Mouse (Mus musculus) layer of hippocampus, adult 6 months (tissue): Measurements from ENCODE around the gene Mtmr14. TPM values are rescaled to one million over a fixed set of nuclear protein-coding genes. Genes with fewer than 3 reads are reported as not detected.

Experiments used
- long read RNA-seq, 2 experiments: library from polyadenylated mRNA; unstranded; transcript quantifications; one replicate each; pipeline ENCODE4 v2.0.0; 2019 to 2020
- polyA plus RNA-seq: library from polyadenylated mRNA; unstranded; fragments of <200 nt; fragmentation: Nextera tagmentation; gene quantifications from 2 replicates; pipeline ENCODE4 v1.2.3, GENCODE M21; 2021

The Mtmr14 gene
- 12.2 and 14.1 TPM in 2 replicates for polyA plus RNA-seq
- long read RNA-seq, experiment 1, transcript Mtmr14-201 (19 exons, 2,676 nt) = major isoform, 17 of 29 reads
- long read RNA-seq, experiment 1, partial matches to known transcripts = 1 of 29 reads
- long read RNA-seq, experiment 1, other reads (novel, unspliced or antisense) = 11 of 29 reads
- long read RNA-seq, experiment 2, transcript Mtmr14-201 (19 exons, 2,676 nt) = major isoform, 53 of 100 reads
- long read RNA-seq, experiment 2, partial matches to known transcripts = 4 of 100 reads
- long read RNA-seq, experiment 2, other reads (novel, unspliced or antisense) = 42 of 100 reads

DNA sequence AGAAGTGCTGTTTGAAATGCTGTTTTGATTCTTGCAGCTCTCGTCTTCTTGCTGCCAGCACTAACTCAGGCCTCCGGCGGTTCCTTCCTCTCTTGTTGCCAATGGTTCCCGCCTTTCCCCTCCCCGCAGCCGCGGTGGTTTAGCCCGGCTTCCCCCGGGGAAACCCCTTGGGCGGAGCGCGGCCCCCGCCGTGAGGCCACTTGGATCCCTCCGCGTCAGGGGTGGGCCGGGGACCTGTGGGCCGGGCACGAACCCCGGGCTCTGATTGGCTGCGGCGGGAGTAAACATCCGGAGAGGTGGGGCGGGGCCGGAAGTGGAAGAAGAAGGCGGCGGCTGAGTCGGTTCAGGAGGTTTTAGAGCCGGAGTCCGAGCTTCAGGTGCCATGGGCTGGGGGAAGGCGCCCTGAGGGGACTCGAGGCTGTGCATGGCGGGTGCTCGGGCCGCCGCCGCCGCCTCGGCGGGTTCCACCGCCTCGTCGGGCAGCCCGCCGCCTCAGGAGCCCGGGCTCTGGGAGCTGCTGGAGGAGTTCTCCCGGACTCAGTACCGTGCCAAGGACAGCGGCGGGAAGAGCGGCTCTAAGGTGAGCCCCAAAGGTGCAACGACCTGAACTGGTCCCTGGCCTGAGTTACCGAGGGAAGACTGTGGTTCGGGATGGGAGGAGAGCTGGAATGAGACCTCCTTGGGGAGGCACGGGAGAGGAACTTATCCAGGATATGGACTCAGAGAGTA, at the start of gene Mtmr14:
Gene Mtmr14, plus strand, starts transcription at position 302 of the 729 bp plus-strand sequence.

DNA sequence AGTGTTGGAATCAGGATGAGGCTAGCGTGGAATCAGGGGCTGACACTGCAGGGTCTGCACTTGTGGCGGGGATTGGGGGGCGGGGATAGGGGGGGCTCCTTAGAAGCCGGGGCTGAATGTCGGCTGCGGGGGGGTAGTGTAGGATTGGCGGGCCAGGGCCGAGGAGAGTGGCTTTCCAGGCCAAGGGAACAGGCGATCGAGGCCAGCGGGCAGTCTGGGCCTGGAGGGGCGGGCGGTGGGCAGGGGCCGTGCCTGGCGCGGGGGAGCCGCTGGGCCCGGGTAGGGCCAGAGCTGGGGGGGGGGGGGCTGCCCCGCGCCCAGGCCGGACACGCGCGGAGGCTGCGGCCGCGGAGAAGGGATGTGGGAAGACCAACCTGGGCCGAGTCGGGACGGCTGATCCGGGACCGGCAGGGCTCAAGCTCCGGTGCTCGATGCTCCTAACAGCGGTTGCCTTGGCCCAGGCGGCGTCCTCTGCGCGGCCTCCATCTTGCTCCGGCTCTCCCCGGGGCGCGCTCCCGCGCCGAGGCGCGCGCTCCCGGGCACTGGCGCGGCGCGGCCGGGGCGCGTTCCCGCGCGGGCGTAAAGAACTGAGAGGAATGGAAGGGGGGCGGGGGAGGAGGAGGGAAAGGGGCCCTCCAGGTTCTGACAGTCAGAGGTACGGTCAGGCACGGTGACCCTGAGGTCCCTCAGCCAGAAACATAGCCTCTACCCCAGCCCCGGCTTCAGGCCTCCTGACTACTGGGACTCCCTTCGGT, 42.6 kb upstream of the Mtmr14 start, which contains the start of gene Lhfpl4:
Gene Lhfpl4, minus strand, starts transcription at position 544 of the 755 bp plus-strand sequence.

DNA sequence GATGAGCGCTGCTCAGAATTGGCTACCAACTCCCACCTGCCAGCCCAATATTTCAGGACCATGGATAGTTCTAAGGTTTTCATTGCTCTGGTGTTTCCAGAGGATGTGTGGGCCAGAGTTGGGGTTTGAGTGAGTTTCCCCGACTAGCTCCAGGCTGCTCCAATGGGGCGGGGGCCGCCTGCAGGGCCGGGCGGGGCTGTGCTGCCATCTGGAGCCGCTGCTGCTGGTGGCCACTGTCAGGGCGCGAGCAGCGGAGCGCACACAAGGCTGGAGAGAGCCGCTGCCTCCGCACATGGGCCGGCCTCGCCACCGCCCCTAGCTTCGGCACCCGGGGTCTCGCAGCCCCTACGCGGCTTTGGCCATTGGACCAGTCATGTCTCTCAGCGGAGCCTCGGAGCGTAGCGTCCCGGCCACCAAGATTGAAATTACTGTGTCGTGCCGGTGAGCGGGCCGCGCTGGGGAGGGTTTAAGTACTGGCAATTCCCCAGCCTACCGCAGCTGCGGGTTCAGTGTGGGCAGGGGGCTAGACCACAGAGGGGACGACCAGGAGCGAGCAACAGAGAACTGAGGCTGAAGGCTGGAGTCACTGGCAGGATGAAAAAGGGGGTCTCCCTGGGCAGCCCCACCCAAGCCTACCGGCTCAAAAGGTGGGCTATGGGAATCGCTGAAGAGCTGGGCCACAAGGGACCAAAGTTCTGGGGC, 44.6 kb downstream of the Mtmr14 start, which contains the start of gene Cpne9:
Gene Cpne9, plus strand, starts transcription at position 207 of the 702 bp plus-strand sequence.

DNA sequence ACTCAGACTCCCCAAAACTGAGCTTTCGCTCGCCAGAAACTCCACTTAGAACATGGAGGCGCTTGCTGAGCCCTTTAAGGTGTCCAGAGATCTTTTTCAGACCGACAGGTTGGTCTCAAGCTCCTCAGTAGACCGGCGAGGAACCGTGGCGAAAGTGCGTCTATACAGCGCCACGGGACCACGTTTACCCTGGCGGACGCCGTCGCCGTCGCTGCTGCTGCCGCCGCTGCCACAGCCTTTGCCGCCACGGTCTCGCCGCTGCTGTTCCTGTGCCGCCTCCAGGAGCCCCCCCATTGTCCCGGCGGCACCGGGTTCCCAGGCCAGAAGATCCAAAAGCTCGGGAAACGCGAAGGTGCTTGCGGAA, 69.3 kb downstream of the Mtmr14 start, which contains the start of gene Brpf1:
Gene Brpf1, plus strand, starts transcription at position 152 of the 364 bp plus-strand sequence.

DNA sequence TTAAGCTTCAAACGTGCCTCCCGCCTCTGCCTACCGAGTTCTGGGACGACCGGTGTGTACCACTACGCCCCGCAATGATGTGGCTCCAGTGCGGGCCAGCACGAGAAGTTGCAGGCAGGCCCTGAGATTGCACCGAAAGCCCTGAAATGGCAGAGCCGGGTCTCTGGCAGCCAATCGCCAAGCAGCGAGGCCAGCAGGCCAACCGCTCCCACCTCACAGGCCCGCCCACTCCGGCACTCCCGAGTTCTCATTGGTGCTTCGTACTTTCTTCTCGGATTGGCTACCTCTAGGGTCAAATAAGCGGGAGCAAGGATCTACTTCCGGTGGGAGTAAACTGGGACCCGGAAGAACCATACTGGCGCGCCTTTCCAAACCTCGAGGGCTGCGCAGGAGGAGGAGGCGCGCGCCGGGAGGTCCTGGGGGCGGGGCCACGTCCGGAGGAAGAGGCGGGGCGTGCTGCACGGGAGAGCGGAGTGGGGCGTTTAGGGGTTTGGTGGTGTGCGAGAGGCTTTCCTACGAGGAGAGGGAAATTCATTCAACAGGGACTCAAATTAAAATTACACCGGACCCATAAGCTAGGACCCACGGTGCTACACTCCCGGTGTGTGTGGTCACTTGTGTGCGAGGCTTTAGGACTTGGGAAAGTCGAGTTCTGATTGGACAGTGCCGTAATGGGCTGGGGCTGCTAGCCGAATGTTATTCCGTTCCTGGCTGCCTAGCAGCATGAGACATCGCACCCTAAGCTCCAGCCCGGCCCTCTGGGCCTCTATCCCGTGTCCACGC, 89.1 kb downstream of the Mtmr14 start, which contains the start of gene Ogg1:
Gene Ogg1, plus strand, starts transcription at position 440 of the 783 bp plus-strand sequence.

Other genes with a start within 250 kb of the Mtmr14 start
- gene Thumpd3, start 191.6 kb upstream of the Mtmr14 start, polyA plus RNA-seq = 32.7 and 41.3 TPM in 2 replicates
- gene Setd5, start 160.5 kb upstream of the Mtmr14 start, polyA plus RNA-seq = 8.2 and 8.5 TPM in 2 replicates
- gene Lhfpl4, start 42.5 kb upstream of the Mtmr14 start, polyA plus RNA-seq = 12.4 and 13.0 TPM in 2 replicates
- 13.9 and 15.3 TPM in 2 replicates for gene Cpne9, start 44.5 kb downstream of the Mtmr14 start, polyA plus RNA-seq
- 4.3 and 5.1 TPM in 2 replicates for gene Brpf1, start 69.3 kb downstream of the Mtmr14 start, polyA plus RNA-seq
- gene Ogg1, start 89.1 kb downstream of the Mtmr14 start, polyA plus RNA-seq = 3.2 and 3.5 TPM in 2 replicates
- 69.5 and 70.8 TPM in 2 replicates for gene Camk1, start 106.1 kb downstream of the Mtmr14 start, polyA plus RNA-seq
- gene Tada3, start 140.0 kb downstream of the Mtmr14 start, polyA plus RNA-seq = 17.7 and 21.4 TPM in 2 replicates
- gene Arpc4, start 140.3 kb downstream of the Mtmr14 start, polyA plus RNA-seq = 419 and 427 TPM in 2 replicates
- gene Ttll3, start 151.4 kb downstream of the Mtmr14 start, polyA plus RNA-seq = 3.6 and 4.0 TPM in 2 replicates
- gene Rpusd3, start 181.5 kb downstream of the Mtmr14 start, polyA plus RNA-seq = 23.8 and 27.5 TPM in 2 replicates
- 0.20 TPM in 1 of 2 replicates, not detected in the other for gene Cidec, start 197.9 kb downstream of the Mtmr14 start, polyA plus RNA-seq
- gene Jagn1, start 204.7 kb downstream of the Mtmr14 start, polyA plus RNA-seq = 85.2 and 90.9 TPM in 2 replicates
- 0.20 and 2.7 TPM in 2 replicates for gene Il17re, start 220.6 kb downstream of the Mtmr14 start, polyA plus RNA-seq
- 5.7 and 5.8 TPM in 2 replicates for gene Il17rc, start 233.6 kb downstream of the Mtmr14 start, polyA plus RNA-seq
- 79.6 and 80.0 TPM in 2 replicates for gene Creld1, start 245.5 kb downstream of the Mtmr14 start, polyA plus RNA-seq